Mouse (Mus musculus): ENCODE results near the gene Mtus2.

Gene Mtus2

DNA sequence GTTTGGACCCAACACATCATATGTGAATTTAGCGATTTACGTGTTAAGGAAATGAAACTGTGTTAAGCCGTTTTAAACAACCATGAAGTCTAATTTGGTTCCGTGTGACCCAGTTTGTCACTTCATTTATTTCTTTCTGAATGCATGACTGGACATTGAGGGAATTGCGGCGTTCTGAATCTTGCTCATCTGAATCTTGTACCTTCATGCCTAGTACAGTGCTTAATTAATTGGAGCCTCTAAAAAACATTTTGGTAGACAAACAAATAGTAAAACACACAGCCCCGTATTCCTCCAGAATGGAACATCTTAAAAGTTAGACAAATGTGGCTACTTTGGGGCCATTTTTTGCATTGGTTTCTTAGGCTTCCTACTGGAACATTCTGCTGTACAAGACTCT is 84.5 kb downstream of the Mtus2 start:
- no peak for DNase-seq (ENCODE audit: low read depth)

DNA sequence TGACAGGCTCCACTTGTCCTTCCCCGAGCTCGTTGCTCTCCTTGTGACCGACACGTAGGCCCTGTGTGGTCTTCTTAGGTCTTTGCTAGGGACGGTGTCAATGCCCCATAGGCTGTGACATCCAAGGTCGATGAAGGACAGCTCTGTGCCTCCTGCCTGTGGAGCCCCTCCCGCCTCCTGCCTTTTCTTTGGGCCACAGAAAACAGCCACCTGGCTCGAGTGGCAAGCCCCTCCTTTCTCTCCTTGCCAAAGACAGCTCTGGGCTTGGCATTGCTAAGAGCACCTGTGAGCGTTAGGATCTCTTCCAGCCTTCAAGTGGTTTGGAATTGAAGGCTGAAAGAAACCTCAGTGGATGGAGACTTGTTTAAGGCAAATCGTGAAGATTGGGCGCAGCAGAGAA is 91.1 kb downstream of the Mtus2 start:
- DNase-seq (ENCODE audit: low read depth) = no peak

DNA sequence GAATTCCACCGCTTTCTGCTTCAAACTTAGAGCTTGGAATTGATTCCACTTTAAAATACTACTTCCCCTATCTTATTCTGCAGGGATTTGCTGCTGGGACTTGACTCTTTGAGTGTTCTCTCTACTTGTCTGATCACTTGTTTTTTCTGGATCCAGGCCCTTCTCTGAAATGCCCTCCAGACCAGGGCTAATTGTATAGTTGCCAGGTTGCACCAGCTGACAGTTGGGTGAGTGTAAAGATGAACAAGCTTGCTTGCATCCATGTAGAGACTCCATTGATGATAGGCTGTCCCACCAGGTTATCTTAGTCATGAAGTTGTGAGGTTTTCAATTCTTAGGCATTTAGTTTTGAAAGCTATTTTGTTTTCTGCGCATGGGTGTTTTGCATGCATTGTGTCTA is 92.2 kb downstream of the Mtus2 start:
- no peak for DNase-seq (ENCODE audit: low read depth)

DNA sequence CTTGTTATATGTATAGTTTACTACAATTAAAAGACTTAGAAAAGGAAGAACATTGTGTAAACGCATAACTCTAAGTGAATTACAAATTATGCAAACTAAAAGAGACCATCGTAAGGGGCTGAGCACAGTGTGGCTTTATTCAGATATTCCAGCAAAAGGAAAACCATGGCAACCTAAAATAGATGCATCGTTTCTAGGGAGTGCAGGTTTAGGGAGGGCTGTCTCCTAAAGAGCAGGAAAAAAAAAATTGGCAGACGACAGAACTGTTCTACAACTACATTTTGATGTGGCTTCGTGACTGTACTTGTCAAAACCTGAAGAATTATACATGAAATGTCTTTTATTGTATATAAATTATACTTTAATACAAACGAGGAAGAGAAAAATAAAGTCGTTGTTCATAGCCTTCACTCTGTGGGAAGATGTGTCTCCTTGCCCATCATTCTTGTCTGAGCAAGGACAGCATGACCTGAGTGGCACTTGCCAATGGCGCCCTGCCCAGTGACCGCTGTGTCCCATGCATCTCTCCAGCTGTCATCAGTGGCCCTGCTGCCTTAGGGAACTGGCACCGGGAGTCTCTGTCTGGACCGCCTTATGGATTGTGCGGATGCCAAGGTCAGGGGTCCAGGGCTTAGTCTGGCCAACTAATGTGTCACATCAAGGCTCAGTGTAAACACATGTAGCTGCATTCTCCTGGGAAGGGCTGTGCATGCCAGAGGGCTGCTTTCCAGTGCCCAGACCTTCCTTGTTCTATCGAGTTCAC is 95.9 kb downstream of the Mtus2 start:
- no peak for DNase-seq (ENCODE audit: low read depth)

DNA sequence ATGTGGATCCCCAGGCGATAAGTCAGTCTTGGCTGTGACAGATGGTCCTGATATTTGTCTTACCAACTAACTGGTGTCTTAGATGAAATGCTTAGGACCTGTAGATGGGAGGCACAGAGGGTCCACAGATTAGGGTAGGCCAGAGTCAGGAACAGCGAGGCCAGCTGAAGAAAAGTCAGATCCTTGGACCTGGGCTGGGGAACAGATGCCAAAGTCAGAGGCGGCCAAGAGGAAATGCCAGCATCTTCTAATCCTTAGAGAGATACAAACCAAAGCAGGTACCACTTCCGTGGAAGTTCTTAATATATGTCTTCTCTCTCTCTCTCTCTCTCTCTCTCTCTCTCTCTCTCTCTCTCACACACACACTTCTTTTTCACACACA is 96.5 kb downstream of the Mtus2 start:
- DNase-seq (ENCODE audit: low read depth) = no peak

DNA sequence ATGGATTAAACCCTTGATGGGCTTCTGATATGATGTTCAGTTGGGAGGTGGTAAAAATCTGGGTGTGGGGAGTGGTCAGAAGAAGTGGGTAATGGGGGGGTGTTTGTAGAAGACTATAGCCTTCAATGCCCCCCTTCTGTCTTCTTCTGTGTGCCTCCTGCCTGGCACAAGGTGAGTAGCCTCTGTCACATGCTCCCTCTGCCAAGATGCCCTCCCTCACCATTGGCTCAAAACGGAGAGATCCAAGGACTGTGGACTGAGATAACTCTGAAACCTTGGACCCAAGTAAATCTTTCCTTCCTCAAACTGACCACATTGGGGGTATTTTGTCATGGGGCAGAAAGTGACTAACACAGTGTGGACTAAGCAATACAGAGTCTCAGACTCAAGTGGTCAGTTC is 99.7 kb downstream of the Mtus2 start:
- no peak for DNase-seq (ENCODE audit: low read depth)

DNA sequence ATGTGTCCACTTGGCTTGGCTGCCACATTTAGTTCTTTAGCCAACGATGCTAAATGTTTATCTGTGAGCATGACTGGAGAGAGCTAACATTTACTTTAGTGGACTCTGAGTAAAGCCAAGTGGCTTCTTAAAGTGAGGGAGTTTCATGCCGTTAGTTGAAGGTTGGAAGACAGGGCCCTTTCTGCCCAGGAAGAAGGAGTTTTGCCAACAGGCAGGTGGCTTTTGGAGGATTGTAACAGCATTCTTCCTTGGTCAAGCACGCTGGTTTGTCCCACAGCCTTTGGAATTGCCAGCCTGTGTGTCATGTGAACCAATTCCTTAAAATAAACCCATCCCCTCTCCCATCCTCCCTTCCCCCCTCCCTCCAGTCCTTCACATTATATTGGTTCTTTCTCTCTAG is 100.3 kb downstream of the Mtus2 start:
- no peak for DNase-seq (ENCODE audit: low read depth)

DNA sequence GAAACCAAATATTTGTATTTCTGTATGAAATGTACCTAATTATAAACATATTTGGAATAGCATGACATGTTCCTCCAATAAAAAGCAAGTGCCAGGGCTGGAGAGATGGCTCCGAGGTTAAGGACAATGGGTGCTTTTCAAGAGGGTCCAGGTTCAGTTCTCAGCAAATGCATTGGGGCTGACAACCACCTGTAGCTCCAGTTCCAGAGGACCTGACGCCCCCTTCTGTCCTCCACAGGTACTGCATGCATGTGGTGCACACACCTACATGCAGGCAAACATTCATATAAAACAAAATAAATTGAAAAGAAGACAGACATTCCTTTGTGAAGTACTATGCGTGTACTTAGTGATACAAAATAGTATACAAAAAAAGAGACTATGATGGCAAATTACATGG is 102.2 kb downstream of the Mtus2 start:
- DNase-seq (ENCODE audit: low read depth) = no peak

DNA sequence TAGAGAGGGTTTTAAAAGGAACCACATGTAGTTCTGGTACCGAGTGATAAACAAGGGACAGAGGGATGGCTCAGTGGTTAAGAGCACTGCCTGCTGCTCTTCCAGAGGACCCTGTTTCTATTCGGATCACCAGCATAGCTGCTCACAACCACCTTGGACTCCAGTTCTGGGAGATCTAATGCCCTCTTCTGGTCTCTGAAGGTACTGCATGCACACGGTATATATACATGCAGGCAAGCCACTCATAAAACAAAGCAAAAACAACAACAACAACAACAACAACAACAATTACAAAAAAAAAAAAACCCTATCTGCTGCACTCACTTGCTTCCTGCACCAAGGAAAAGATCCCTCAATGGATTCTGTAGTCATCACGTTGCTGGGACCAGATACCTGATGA is 104.7 kb downstream of the Mtus2 start:
- DNase-seq (ENCODE audit: low read depth) = no peak

DNA sequence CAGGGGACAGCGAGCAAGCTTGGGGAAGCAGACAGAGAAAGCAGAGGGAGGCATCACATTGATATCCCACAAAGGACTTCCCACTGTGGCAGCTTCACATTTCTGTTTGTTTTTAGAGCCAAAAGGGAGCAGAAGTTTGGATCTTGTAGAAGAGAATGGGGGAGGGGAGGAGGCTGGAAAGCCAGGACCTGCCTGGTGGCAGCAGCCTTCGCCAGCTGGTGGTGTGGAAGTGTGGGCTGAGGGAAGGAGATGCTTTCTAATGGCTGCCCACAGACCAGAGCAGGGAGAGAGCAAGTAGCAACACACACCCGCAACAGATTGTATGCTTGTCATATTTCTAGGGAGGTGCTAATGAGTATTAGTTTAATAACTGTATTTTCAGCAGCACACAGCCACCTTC is 106.6 kb downstream of the Mtus2 start:
- DNase-seq (ENCODE audit: low read depth) = no peak

DNA sequence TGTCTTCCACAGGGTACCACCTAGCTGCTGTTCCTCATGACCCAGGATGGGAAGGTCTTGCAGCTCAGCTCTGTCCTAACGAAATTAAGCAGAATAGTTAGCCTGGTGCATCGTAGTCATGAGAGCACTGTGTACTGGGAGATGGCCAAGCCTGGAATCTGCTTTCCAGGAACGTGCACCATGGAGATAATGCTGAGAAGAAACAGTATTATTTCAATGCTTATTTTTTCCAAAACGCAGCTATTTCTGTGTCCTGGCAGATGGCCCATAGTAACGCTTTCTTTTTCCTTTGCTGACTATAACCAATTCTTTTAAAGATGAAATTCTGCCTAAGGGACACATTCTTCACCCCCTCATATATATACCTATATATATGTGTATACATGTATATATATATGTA is 108.1 kb downstream of the Mtus2 start:
- no peak for DNase-seq (ENCODE audit: low read depth)

DNA sequence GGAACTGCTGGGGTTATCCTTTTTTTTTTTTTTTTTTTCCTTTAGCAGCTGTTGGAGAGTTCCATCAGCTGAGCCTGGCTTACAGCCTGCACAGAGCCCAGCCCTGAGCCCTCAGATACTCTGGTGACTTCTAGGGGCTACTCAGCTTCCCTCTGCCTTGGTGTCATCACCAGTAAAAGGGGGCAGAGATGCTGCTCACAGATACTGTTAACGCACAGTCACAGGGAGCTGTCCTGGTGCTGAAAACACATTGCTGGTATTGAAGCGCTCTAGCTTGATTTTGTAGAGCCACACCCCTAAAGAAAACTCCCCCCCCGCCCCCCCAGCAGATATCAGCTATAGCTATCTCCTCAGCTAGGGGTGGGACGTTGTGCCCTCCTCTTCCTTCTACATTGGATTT is 112.8 kb downstream of the Mtus2 start:
- peak; percentile 4 for DNase-seq (ENCODE audit: low read depth)

DNA sequence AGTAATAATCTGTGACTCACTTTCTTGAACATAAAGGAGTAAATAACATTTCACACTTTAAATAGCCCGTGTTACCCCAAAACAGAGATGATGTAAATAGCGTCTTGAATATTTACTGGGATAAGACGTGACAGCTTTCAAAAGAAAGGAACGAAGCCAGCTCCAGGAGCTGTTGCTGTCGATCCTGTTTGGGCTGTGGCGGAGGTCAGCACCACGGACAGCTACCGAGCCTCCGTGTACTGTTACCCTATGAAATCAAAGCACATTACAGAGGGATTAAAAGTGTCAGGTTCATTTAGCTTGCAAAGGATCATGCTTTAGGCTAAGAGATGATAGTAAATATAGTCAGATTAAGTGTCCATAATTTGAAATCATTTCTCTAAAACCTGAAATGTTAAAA is 114.7 kb downstream of the Mtus2 start:
- DNase-seq (ENCODE audit: low read depth) = peak; percentile 9

DNA sequence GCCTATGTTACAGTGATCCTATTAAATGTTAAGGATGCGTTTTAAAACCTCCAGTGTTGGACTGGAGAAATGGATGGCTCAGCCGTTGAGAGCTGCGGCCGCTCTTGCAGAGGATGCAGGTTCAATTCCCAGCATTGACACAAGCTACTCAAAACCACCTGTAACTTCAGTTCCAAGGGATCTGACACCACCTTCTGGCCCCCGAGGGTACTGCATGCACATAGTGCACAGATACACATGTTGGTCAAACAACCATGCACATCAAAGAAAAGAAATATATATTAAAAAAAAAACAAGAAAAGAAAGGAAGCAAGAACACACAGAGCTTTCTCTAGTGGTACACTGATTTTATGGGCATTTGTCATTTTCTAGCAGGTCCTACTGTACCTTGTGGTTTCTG is 116.3 kb downstream of the Mtus2 start:
- no peak for DNase-seq (ENCODE audit: low read depth)

DNA sequence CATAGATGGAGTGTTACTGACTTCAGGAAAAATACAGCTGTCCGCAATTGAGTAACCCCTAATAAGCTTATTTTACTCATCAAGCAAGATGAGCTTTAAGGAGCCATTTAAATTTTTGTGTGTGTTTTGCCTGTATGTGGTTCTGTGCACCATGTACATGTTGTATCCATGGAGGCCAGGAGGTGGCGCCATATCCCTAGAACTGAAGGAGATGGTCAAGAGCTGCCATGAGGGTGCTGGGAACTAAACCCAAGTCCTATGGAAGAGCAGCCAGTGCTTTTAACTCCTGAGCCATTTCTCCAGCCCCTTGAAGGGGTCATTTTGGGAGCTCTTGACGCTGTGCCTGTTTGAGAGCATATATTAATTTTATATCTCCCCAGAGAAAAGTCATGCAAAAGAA is 122.6 kb downstream of the Mtus2 start:
- no peak for DNase-seq (ENCODE audit: low read depth)

DNA sequence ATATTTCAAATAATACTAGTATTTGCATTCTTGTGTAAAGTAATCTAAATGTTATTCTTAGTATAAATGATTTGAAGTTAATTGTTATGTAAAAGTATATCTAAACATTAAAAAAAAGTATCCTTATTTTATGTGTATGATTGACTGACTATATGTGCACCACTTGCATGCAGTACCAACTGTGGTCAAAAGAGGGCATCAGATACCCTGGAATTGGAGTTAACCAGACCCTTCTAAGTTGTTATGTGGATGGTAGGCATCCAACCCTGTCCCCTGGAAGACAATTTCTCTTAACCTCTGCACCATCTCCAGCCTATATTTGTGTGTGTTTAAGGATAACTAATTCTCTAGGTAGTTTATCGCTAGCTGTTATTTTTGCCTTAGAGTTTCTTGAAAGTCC is 126.4 kb downstream of the Mtus2 start:
- DNase-seq (ENCODE audit: low read depth) = no peak

DNA sequence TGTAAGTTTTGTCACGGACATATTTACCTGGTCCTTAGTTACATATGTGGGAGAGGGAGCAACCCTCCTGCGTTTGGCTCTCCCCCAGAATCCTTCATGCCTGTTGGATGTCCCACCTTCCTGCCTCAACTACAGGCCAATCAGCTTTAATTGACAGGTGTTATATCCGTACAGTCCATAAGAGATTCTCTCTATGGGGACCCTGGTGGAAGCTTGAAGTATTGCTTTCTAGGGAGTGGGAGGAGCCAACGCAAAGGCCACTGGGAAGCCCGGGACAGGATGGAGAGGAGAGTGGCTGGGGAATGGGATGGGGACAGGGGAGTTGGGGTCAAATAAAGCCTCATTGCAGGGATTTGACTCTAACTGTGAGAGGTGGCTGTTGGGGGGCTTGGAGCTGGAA is 127.6 kb downstream of the Mtus2 start:
- no peak for DNase-seq (ENCODE audit: low read depth)

DNA sequence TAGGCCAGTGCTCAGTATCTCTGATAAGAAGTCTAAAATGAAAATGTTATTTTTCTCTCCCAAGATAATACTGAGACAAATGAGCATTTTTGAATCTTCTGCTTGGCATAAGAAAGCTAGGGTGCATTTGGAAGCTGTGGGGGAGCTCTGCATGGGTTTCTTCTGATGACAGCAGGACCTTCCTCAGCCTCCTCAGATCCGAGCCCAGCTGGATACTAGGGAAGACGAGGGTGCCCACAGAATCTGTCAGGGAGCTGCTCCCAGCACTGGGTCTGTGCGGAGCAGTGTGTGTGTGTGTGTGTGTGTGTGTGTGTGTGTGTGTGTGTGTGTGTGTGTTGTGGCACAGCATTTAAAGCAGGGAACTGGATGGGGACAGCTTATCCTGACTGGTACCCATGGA is 130.7 kb downstream of the Mtus2 start:
- no peak for DNase-seq (ENCODE audit: low read depth)

DNA sequence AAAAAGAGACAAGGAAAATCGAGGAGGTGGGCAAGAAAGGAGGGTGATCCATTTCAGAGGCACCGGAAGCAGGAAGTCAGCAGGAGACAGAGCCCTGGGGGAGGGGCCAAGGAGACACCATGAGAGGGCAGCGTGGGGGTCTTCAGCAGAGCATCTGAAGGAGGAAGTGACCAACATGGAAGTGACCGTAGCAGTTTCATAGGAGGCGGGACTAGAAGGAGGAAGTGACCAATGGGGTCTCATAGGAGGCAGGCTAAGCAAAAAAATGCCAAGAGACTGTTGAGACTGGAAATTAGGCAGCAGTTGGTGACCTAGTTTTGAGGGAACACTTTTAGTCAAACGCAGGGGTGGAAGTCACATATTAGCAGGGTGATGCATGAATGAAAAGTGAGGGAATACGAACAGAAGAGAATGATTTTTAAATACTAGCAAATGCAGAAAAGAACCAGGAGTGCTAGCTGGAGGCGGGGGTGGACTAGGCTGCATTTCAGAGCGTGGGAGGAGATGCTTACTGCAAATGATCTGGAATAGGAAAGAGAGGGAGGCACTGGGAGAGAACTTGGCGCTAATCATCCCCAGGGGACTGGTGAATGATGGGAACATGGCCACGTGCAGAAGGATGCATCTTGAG is 133.2 kb downstream of the Mtus2 start:
- no peak for DNase-seq (ENCODE audit: low read depth)

DNA sequence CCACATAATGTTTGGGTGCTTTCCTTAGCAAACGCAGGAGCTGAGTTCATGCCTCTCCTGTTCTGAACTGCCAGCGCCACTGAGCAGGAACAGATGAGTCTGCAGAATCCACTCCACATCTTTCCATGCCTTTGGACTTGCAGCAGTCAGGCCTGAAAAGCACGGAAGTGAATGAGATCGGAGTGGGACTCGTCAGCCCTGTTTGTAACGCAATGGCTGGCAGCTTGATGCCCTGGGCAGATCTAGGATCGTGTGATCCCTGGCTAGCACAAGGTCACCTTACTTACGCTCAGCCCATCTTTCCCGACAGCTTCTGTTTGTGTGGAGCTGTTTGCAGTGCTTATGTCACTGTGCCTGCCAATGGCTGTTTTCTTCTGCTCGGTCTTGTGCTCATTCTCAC is 137.5 kb downstream of the Mtus2 start:
- no peak for DNase-seq (ENCODE audit: low read depth)

DNA sequence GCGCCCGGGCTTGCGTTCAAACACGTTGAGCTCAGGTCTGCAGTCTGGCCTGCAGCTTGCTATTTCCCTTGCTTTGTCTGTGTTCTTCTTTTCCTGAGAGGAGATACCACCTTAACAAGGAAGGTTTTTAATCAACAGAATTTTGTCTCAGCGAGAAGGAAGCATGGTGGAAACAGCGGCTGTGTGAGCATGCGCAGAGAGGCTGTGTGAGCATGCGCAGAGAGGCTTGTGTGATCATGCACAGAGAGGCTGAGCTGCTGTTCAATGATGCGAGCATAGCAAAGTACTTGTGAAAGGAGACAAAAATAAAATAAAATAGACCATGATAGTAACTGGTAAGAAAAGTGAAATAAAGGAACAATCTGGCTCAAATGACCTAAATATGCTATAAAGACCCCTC is 142.2 kb downstream of the Mtus2 start:
- DNase-seq (ENCODE audit: low read depth) = no peak

DNA sequence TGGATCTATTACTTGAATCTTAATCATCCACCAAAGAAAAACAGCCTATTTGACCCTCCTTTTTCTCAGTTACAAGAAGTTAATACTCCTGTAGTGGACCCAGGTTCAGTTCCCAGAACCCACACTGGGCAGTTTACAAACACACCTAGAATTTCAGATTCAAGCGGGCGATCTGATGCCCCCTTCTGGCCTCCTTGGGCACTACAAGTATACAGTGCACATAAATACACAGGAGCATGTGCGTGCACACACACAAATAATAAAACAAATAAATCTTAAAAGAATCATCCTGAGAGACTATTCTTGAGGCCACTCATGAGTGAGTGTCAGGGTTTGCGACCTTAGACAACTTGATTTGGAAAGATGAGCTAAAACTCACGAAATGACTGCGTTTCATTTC is 150.2 kb downstream of the Mtus2 start:
- no peak for DNase-seq (ENCODE audit: low read depth)

DNA sequence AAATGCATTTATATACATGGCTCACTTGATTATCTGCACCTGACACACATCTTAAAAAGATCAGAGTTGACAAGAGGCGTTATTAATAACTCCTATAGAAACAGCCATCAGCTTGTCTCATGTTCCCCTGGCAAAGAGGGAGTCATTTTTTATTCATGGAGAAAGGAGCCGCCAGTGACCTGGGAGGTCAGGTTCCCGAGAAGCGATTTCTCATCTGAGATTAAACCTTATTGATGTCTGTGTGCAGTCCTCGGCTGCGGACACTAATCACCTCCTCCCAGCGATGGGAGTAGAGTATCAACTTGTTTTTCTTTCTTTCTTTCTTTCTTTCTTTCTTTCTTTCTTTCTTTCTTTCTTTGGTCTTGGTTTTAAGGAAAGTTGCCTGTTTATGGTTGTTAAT is 150.8 kb downstream of the Mtus2 start:
- DNase-seq (ENCODE audit: low read depth) = no peak

DNA sequence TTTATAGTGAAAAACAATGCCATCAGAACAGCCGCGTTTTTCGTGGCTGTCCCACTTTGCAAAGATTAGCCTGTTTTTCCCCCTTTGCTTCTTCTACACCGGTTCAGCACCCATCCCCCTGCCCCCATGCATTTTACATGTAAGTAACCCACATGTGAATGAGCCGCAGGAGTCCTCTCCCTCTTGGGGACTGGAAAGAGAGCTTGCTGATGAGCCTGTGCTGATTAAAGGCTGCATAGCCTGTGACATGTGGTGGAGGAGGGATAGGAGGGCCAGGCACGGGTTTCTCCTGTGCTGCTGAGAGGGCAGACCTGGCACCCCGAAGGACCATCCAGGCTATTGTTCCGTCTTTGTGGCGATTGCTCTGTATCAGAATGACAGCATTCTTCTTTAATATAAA is 151.2 kb downstream of the Mtus2 start:
- no peak for DNase-seq (ENCODE audit: low read depth)
